Mouse (Mus musculus) brain, embryonic 14.5 days (tissue): Measurements from ENCODE around the gene Fis1. TPM values are rescaled to one million over a fixed set of nuclear protein-coding genes. Genes with fewer than 3 reads are reported as not detected.
"Not testable (repeated sequence)": the region's sequence is repeated elsewhere in the genome, so short reads cannot be mapped to it uniquely, and the experiment has no call there.

Source experiments
- DNase-seq: peaks from one replicate; pipeline ENCODE4 v3.0.0-alpha.2; 2011; ENCODE audit warnings: low read depth
- CTCF ChIP-seq: fragments of 200-500 bp; IDR thresholded peaks from 2 replicates; pipeline ENCODE4 v1.5.1; 2012; ENCODE audit warnings: inconsistent platforms, mild to moderate bottlenecking, moderate library complexity, borderline replicate concordance; ENCODE audit not compliant: insufficient read depth, insufficient read length; ENCODE audit errors: extremely low read depth
- POLR2A ChIP-seq: fragments of 200-500 bp; IDR thresholded peaks from 2 replicates; pipeline ENCODE4 v1.6.1; 2012; ENCODE audit warnings: mild to moderate bottlenecking, inconsistent platforms, borderline replicate concordance; ENCODE audit not compliant: poor library complexity, insufficient read depth, insufficient read length, severe bottlenecking; ENCODE audit errors: extremely low read depth
- polyA plus RNA-seq: library from polyadenylated mRNA; depleted of rRNA; stranded (reverse); fragments of >200 nt; gene quantifications from 2 replicates; pipeline ENCODE4 v1.2.3, GENCODE M21; 2012

Fis1 gene
- polyA plus RNA-seq, 1 experiment = 316 TPM

GRCm38 (mm10) chr5:136929073-136929472, 24.0 kb upstream of the Fis1 start:
- peak; percentile 93 for DNase-seq
- TF ChIP-seq CTCF (peak; percentile 92), POLR2A (no peak)

- no peak for DNase-seq
- TF ChIP-seq POLR2A (no peak), CTCF (no peak)
Measured at GRCm38 (mm10) chr5:136931896-136932295, 21.2 kb upstream of the Fis1 start.

GRCm38 (mm10) chr5:136932956-136933355, 20.1 kb upstream of the Fis1 start:
- no peak for DNase-seq
- TF ChIP-seq CTCF = no peak
- no peak for TF ChIP-seq POLR2A

DNA sequence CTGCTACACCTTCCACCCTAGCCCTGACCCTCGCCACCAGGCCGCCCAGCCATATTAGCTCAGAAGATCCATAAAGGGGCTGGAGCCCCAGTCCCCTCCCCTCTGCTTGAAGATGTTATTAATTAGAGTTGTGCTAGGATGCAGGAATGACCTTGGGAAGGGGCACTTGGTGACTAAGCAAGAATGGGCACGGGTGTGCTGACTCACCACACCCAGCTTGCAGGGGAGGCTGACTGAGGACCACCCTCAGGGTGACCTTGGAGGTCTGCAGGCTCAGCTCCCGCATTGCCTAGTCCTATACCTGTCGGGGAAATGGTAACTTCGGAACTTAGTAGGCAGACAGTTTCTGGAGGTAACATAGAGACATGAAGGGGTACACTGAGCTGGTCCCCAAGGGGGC, 19.1 kb upstream of the Fis1 start:
- TF ChIP-seq CTCF (no peak), POLR2A (no peak)
- no peak for DNase-seq

- no peak for DNase-seq
- TF ChIP-seq POLR2A (no peak), CTCF (peak; percentile 18; the same call in 1 of the 2 replicates)
Measured at GRCm38 (mm10) chr5:136935905-136936695, 17.0 kb upstream of the Fis1 start.

DNA sequence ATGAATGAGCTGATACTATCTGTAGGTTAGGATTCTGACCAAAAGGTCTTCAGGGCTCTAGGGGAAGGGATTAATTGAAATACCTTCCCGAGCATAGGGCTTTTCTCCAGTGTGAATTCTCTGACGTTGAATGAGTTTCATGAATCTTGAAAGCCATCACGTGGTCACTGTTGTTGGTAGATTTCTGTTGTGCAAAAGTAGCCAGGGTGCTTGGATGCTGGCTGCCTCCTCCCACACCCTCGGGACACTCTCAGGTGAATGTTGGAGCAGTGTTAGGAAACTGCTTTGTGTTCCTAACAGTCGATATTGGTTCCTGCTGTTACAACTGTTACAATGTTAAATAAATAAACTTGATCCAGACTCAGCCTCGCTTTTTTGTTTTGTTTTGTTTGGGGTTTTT, 16.3 kb upstream of the Fis1 start:
- TF ChIP-seq POLR2A (no peak), CTCF (no peak)
- no peak for DNase-seq

DNA sequence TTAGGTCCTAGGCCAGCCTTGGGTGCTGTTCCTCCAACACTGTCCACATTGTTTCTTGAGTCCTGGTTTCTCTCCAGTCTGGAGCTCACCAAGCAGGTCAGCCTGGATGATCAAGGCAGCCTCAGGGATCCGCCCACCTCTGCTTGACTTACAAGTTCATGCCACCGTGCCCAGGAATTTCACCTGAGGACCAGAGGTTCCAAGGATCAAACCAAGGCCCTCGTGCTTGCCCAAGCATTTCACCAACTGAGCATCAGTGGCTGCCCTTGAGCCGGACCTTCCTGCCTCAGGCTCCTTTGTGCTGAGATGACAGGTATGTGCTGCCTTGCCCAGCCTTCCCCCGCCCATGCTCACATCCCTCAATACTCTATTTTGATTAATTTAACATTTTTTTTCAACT, 15.5 kb upstream of the Fis1 start:
- DNase-seq = no peak
- TF ChIP-seq POLR2A (no peak), CTCF (no peak)

- TF ChIP-seq CTCF = peak; percentile 46
- TF ChIP-seq POLR2A = no peak
- no peak for DNase-seq
Measured at GRCm38 (mm10) chr5:136939284-136939683, 13.8 kb upstream of the Fis1 start.

GRCm38 (mm10) chr5:136940029-136940428, 13.0 kb upstream of the Fis1 start:
- not testable (repeated sequence) for DNase-seq

GRCm38 (mm10) chr5:136940845-136941560, 12.1 kb upstream of the Fis1 start:
- TF ChIP-seq CTCF (no peak), POLR2A (no peak)
- DNase-seq = no peak

DNA sequence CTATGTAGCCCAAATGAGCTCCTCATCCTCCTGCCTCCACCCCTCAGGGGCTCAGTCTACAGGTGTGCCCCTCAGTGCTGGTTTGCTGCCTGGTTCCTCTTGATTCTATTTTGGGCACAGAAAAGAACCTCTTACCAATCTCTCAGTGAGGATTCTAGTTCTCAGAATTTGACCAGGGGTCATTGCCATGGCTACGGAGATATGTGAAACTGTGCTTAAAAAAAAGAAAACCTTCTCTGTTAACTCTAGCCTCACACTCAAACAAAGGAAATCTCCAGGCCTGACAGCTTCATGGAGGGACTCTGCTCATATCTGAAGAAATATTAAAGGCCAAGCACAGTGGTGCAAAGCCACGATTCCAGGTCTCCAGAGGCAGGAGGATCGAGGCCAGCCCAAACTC, 10.3 kb upstream of the Fis1 start:
- DNase-seq = no peak

GRCm38 (mm10) chr5:136943382-136943781, 9.7 kb upstream of the Fis1 start:
- TF ChIP-seq CTCF (no peak), POLR2A (no peak)
- no peak for DNase-seq

More for the DNA sequence above, 10.3 kb upstream of the Fis1 start:
- no peak for TF ChIP-seq CTCF
- no peak for TF ChIP-seq POLR2A
